Mouse (Mus musculus): ENCODE measurements around the gene Stard3nl. TPM values are rescaled to one million over a fixed set of nuclear protein-coding genes. Genes with fewer than 3 reads are reported as not detected.

Gene Stard3nl
- total RNA-seq (2021) = 43.9 and 49.1 TPM in 2 replicates
- long read RNA-seq, transcript Stard3nl-201 (9 exons, 1,327 nt) = major isoform, 39 of 53 reads
- long read RNA-seq, partial matches to known transcripts = 2 of 53 reads
- long read RNA-seq, other reads (novel, unspliced or antisense) = 8 of 53 reads

- DNase-seq = peak; percentile 97
These were observed at the start of gene Stard3nl for GRCm38 (mm10) chr13:19395688-19396354. Stard3nl (minus strand) TSS chr13:19395795.

- DNase-seq = no peak
These were observed 42.4 kb upstream of the Stard3nl start for GRCm38 (mm10) chr13:19438040-19438439.

GRCm38 (mm10) chr13:19429812-19430370, 34.3 kb upstream of the Stard3nl start:
- no peak for DNase-seq

- no peak for DNase-seq
These were observed 32.5 kb upstream of the Stard3nl start for GRCm38 (mm10) chr13:19428076-19428475.

GRCm38 (mm10) chr13:19424563-19424962, 29.0 kb upstream of the Stard3nl start:
- no peak for DNase-seq

- DNase-seq = no peak
These were observed 26.9 kb upstream of the Stard3nl start for GRCm38 (mm10) chr13:19422521-19422920.

GRCm38 (mm10) chr13:19417885-19418521, 22.4 kb upstream of the Stard3nl start:
- no peak for DNase-seq

- no peak for DNase-seq
These were observed 20.4 kb upstream of the Stard3nl start for GRCm38 (mm10) chr13:19415894-19416531.

- DNase-seq = no peak
These were observed 19.7 kb upstream of the Stard3nl start for GRCm38 (mm10) chr13:19415337-19415736.

GRCm38 (mm10) chr13:19412334-19412939, 16.8 kb upstream of the Stard3nl start:
- DNase-seq = no peak

- DNase-seq = no peak
These were observed 16.3 kb upstream of the Stard3nl start for GRCm38 (mm10) chr13:19411886-19412285.

- no peak for DNase-seq
These were observed 15.1 kb upstream of the Stard3nl start for GRCm38 (mm10) chr13:19410694-19411093.

- DNase-seq = no peak
These were observed 12.4 kb upstream of the Stard3nl start for GRCm38 (mm10) chr13:19407953-19408352.

- DNase-seq = no peak
These were observed 9.0 kb upstream of the Stard3nl start for GRCm38 (mm10) chr13:19404623-19405022.

- no peak for DNase-seq
These were observed 552 bp downstream of the Stard3nl start for GRCm38 (mm10) chr13:19394798-19395687.

GRCm38 (mm10) chr13:19394171-19394570, 1.4 kb downstream of the Stard3nl start:
- no peak for DNase-seq

GRCm38 (mm10) chr13:19393731-19394130, 1.9 kb downstream of the Stard3nl start:
- no peak for DNase-seq

GRCm38 (mm10) chr13:19391608-19392007, 4.0 kb downstream of the Stard3nl start:
- DNase-seq = peak; percentile 36

- no peak for DNase-seq
These were observed 5.3 kb downstream of the Stard3nl start for GRCm38 (mm10) chr13:19390296-19390695.

GRCm38 (mm10) chr13:19389896-19390295, 5.7 kb downstream of the Stard3nl start:
- no peak for DNase-seq

GRCm38 (mm10) chr13:19389434-19389833, 6.2 kb downstream of the Stard3nl start:
- DNase-seq = no peak
